Mouse (Mus musculus) midbrain, embryonic 13.5 days (tissue): ENCODE measurements around the gene Eml3. TPM values are rescaled to one million over a fixed set of nuclear protein-coding genes. Genes with fewer than 3 reads are reported as not detected.
"Not testable (repeated sequence)": the region's sequence is repeated elsewhere in the genome, so short reads cannot be mapped to it uniquely, and the experiment has no call there.

Experiments used
- ATAC-seq: fragments of 200-750 bp; cut with Nextera tagmentation; 2 replicates; pipeline ENCODE4 v1.8.0; 2017; ENCODE audit warnings: mild to moderate bottlenecking, moderate TSS enrichment, moderate library complexity
- H3K27ac ChIP-seq: fragments of 300-500 bp; sonication (generic); 2 replicates; pipeline ENCODE4 v1.5.1; 2015; ENCODE audit warnings: inconsistent platforms, mild to moderate bottlenecking, moderate library complexity
- H3K27me3 ChIP-seq: fragments of 300-500 bp; sonication (generic); 2 replicates; pipeline ENCODE4 v1.6.1; 2015; ENCODE audit warnings: mild to moderate bottlenecking, inconsistent platforms
- H3K36me3 ChIP-seq: fragments of 300-500 bp; sonication (generic); 2 replicates; pipeline ENCODE4 v1.6.1; 2015; ENCODE audit warnings: mild to moderate bottlenecking, inconsistent platforms
- H3K4me1 ChIP-seq: fragments of 300-500 bp; sonication (generic); replicated peaks from 2 replicates; pipeline ENCODE4 v1.6.1; 2015; ENCODE audit warnings: inconsistent platforms
- H3K4me2 ChIP-seq: fragments of 300-500 bp; sonication (generic); replicated peaks from 2 replicates; pipeline ENCODE4 v1.6.1; 2015; ENCODE audit warnings: moderate library complexity, mild to moderate bottlenecking, inconsistent platforms
- H3K4me3 ChIP-seq: fragments of 300-500 bp; sonication (generic); replicated peaks from 2 replicates; pipeline ENCODE4 v1.5.1; 2015; ENCODE audit warnings: mild to moderate bottlenecking, inconsistent platforms
- H3K9ac ChIP-seq: fragments of 300-500 bp; sonication (generic); replicated peaks from 2 replicates; pipeline ENCODE4 v1.6.1; 2015; ENCODE audit warnings: mild to moderate bottlenecking, inconsistent platforms
- H3K9me3 ChIP-seq: fragments of 300-500 bp; sonication (generic); 2 replicates; pipeline ENCODE4 v1.6.1; 2016; ENCODE audit warnings: mild to moderate bottlenecking, inconsistent platforms
- WGBS: fragments of 180-500 bp; shearing (Covaris S2); methylation state at CpG from one replicate; pipeline ENCODE4 v1.1.7; 2015; 5-methylcytosine and 5-hydroxymethylcytosine counted together
- polyA plus RNA-seq: library from polyadenylated mRNA; unstranded; fragments of >200 nt; fragmentation: Nextera tagmentation; extraction: Ambion mirVana; gene quantifications from 2 replicates; pipeline ENCODE4 v1.2.1, GENCODE M21; 2015

The Eml3 gene
- polyA plus RNA-seq, 1 experiment from 2014 or later = 9.2 TPM

DNA sequence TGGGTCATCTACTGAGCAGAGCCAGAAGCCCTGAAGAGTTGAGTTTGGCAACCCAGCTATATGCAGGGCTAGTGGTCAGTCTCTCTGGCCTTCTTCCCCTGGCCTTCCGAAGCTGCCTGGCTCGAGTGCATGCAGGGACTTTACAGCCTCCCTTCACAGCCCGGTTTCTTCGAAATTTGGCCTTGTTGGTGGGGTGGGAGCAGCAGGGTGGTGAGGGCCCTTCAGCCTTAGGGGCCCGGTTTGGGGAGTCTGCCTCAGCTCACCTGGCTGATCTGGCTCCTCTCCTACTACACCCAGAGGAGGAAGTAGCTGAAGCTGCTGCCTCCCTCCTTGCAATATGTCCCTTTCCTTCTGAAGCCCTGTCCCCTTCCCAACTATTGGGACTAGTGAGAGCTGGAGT is 33.1 kb upstream of the Eml3 start:
- WGBS = 94% methylated on average over 5 of the region's 5 CpGs
- peaks cover 48% of the 10 kb centered on the region for H3K4me1 ChIP-seq
- not testable (repeated sequence) for ATAC-seq

DNA sequence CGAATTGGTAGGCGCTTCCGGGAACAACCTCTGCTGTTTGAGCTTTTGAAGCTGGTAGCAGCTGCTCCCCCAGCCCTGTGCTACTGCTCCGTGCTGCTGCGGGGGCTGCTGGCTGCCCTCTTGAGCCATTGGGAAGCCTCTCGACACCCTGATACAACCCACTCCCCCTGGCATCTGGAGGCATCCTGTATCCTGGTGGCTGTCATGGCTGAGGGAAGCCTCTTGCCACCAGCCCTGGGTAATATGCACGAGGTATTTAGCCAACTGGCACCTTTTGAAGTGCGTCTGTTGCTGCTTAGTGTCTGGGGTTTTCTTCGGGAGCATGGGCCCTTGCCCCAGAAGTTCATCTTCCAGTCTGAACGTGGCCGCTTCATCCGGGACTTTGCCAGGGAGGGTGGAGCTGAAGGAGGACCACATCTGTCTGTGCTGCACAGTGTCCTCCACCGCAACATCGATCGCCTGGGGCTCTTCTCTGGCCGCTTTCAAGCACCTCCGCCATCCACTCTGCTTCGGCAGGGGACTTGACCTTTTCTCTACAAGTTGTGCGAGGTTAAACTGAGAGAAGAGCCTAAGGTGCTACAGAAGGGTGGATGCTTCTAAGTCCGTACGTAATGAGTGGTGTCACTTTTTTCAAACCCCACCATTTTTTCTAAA is 32.0 kb upstream of the Eml3 start:
- H3K27me3 ChIP-seq, H3K9me3 ChIP-seq: not testable (repeated sequence)
- peak overlapping the region; percentile 97 for H3K9ac ChIP-seq
- ATAC-seq = peak; percentile 66
- WGBS = 26% methylated on average over 21 of the region's 21 CpGs
- peak overlapping the region; percentile 87 for H3K27ac ChIP-seq
- H3K4me1 ChIP-seq = peaks cover 47% of the 10 kb centered on the region
- H3K4me2 ChIP-seq = peak overlapping the region; percentile 89
- peaks cover 30% of the 10 kb centered on the region for H3K36me3 ChIP-seq
- peak overlapping the region; percentile 98 for H3K4me3 ChIP-seq

More for the DNA sequence above, 33.1 kb upstream of the Eml3 start:
- not testable (repeated sequence) for H3K27me3 ChIP-seq, H3K9me3 ChIP-seq, H3K4me2 ChIP-seq, H3K9ac ChIP-seq, H3K27ac ChIP-seq, H3K4me3 ChIP-seq
- H3K36me3 ChIP-seq = peaks cover 23% of the 10 kb centered on the region

DNA sequence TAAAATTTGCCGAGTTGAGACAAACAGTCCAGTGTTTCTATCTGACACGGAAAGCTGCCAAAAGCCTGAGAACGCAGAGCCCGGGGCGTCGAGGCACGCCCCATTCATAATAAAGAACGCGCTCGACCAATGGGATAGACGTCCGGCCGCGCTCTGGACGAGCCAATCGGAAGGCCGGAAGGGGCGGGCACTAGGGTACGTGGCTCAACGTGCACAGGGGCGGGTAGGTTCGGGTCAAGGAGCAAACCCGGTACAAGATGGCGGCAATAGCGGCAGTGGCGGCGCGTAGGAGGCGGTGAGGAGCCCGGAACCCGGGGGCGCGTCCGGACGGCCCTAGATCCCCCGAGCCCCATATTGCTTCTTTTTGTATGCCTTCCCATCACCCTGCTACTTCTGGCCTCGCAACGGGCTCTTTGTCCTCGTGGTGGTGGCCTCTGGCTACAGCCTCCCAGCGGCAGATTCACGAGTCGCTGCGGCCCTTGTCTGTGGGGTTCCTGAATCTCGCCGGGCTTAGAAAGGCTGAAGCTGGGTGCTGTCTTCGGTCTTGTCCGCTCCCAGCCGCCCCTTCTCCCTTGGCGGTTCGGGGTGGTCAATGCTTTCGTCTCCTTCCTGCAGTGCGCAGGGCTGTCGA is 31.4 kb upstream of the Eml3 start, which contains the start of gene Ganab:
Gene Ganab (plus strand): TSS at position 207 of the 631 bp plus-strand sequence.
- peak within 1 kb of the TSS; percentile 98 for H3K4me3 ChIP-seq
- no peaks in the 10 kb centered on the region for H3K27me3 ChIP-seq
- ATAC-seq = peak; percentile 99
- peak within 1 kb of the TSS; percentile 97 for H3K9ac ChIP-seq
- under 1% methylated on average over 53 of the region's 53 CpGs for WGBS
- H3K27ac ChIP-seq = peak within 1 kb of the TSS; percentile 87
- H3K4me1 ChIP-seq = peaks cover 44% of the 10 kb centered on the region
- peaks cover 34% of the 10 kb centered on the region for H3K36me3 ChIP-seq
- no peaks in the 10 kb centered on the region for H3K9me3 ChIP-seq
- H3K4me2 ChIP-seq = peak within 1 kb of the TSS; percentile 89

DNA sequence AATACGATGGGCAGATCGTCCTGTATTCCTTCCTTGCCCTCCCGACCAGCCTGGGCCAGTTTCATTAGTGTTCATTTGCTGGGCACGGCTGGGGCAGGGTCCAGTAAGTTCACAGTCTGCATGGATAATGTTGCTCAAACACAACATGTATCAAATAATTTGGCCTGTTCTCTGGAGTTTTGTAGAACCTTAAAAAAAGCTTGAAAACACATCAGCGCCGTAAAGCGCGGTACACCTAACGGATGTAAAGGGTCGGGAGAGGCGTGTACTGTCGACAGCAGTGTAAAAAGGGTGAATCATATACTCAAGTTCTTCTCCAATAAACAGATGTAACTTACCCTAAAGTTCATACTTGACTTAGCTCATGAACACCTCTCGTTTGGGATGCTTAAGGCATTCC is 30.8 kb upstream of the Eml3 start:
- Histone ChIP-seq H3K9me3 (no peaks in the 10 kb centered on the region), H3K36me3 (peaks cover 40% of the 10 kb centered on the region), H3K4me3 (peak overlapping the region; percentile 98), H3K9ac (peak overlapping the region; percentile 97), H3K27ac (peak overlapping the region; percentile 87), H3K4me2 (peak overlapping the region; percentile 89), H3K27me3 (no peaks in the 10 kb centered on the region), H3K4me1 (peaks cover 39% of the 10 kb centered on the region)
- 21% methylated on average over 13 of the region's 13 CpGs for WGBS
- no peak for ATAC-seq

DNA sequence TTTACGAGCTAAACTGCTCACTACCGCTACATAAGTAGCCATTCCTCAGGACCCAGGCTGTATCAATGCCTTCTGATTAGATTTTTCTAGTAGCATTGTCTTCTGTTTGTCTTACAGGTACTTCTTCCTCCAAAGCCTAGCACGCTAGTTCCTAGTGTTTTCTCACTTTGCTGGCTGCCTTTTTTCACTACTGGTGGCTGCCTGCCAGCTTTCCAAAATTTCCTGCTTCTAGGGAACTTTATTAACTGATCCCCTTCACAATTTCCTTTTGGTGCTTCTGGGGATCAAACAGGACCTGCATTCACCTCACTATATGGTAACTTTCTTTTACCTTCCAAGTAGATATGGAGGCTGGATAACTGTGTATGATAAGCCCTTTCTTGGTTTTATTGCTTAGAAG is 30.3 kb upstream of the Eml3 start:
- Histone ChIP-seq H3K4me3 (peak overlapping the region; percentile 98), H3K4me1 (peaks cover 34% of the 10 kb centered on the region), H3K36me3 (peaks cover 45% of the 10 kb centered on the region), H3K27ac (no peak overlapping the region), H3K9ac (peak overlapping the region; percentile 97), H3K9me3 (no peaks in the 10 kb centered on the region), H3K27me3 (no peaks in the 10 kb centered on the region), H3K4me2 (peak overlapping the region; percentile 89)
- ATAC-seq = no peak
- WGBS = 60% methylated on average over 3 of the region's 3 CpGs

DNA sequence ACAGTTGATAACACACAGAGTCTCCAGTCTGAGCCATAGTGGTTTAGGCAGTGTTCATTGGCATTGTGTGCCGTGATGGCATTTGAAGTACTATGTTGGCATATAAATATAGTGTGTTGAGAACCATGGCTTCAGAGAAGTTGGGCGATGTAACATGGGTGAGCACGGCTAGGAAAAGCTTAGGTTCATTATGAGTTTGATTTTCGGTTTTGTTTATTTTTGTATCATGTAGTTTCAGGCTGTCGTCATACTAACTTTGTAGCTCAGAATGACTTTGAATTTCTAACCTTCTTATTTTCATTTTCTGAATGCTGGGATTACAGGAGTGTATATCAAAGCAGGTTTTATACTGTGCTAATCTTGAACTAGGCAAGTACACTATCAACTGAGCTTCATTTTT is 25.9 kb upstream of the Eml3 start:
- H3K27ac ChIP-seq = no peak overlapping the region
- peaks cover 13% of the 10 kb centered on the region for H3K4me1 ChIP-seq
- H3K4me3 ChIP-seq = no peak overlapping the region
- H3K9ac ChIP-seq = no peak overlapping the region
- H3K36me3 ChIP-seq = peaks cover 62% of the 10 kb centered on the region
- H3K9me3 ChIP-seq = no peaks in the 10 kb centered on the region
- ATAC-seq = no peak
- no peaks in the 10 kb centered on the region for H3K27me3 ChIP-seq
- WGBS = 96% methylated on average over 5 of the region's 5 CpGs
- no peak overlapping the region for H3K4me2 ChIP-seq

DNA sequence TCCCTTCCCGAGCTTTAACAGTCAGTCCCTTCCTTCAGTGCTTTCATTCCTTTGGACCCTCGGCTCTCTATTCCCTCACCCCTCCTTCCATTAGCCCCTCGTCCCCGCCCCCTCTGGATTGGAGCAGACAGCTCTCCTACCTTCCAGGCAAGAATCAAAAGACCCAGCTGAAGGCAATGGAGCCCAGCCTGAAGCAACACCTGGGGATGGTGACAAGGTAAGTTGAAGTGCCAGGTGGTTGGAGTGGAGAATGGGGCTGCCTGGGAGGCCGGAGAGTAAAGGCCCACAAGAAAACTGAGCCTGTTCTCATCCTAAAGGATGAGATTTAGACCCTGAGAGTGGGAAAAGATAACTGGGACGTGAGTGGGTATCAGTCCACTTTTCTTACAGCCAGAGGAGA is 20.8 kb upstream of the Eml3 start:
- Histone ChIP-seq H3K36me3 (peaks cover 96% of the 10 kb centered on the region), H3K27ac (no peak overlapping the region), H3K27me3 (no peaks in the 10 kb centered on the region), H3K4me1 (no peaks in the 10 kb centered on the region), H3K4me2 (no peak overlapping the region), H3K9ac (no peak overlapping the region), H3K9me3 (no peaks in the 10 kb centered on the region), H3K4me3 (no peak overlapping the region)
- WGBS = 91% methylated on average over 6 of the region's 6 CpGs
- ATAC-seq = no peak

DNA sequence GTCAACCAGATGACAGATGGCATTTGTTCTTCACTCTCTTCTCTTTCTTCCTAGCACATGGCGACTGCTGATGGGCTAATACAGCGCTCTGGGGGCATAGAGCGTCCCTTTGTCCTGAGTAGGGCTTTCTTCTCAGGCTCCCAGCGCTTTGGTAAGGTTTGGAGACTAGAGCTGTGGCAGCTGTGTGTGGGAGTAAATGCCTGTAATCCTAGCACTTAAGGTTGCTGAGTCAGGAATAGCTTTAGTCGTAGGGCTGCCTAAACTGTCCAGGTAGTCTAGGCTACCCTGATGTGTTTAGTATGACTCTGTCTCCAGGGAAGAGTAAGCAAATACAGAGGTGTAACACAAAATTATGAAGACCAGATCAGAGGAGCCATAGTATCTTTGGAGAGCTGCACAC is 17.5 kb upstream of the Eml3 start:
- ATAC-seq = no peak
- Histone ChIP-seq H3K9ac (no peak overlapping the region), H3K27me3 (no peaks in the 10 kb centered on the region), H3K27ac (no peak overlapping the region), H3K4me1 (no peaks in the 10 kb centered on the region), H3K9me3 (no peaks in the 10 kb centered on the region), H3K36me3 (peaks cover 100% of the 10 kb centered on the region), H3K4me3 (no peak overlapping the region), H3K4me2 (no peak overlapping the region)
- 95% methylated on average over 5 of the region's 5 CpGs for WGBS

DNA sequence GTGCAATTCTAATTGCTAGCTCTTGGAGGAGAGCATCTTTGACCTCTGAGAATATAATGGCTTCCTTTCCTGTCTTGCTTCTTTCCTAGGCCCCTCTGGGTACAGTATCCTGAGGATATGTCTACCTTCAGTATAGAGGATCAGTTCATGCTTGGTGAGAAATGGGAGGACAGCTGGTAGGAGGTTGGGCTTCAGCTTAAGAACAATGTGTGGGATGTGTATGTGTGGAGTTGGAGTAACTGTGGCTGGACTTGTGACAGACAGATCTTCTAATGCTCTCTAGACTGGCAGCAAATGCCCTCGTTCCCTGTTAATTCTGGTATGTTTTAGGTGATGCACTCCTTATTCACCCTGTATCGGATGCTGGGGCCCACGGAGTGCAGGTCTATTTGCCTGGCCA is 15.1 kb upstream of the Eml3 start:
- Histone ChIP-seq H3K4me3 (no peak overlapping the region), H3K9ac (no peak overlapping the region), H3K4me2 (no peak overlapping the region), H3K27me3 (no peaks in the 10 kb centered on the region), H3K36me3 (peaks cover 79% of the 10 kb centered on the region), H3K9me3 (no peaks in the 10 kb centered on the region), H3K27ac (no peak overlapping the region), H3K4me1 (no peaks in the 10 kb centered on the region)
- 98% methylated on average over 3 of the region's 3 CpGs for WGBS
- ATAC-seq = no peak

DNA sequence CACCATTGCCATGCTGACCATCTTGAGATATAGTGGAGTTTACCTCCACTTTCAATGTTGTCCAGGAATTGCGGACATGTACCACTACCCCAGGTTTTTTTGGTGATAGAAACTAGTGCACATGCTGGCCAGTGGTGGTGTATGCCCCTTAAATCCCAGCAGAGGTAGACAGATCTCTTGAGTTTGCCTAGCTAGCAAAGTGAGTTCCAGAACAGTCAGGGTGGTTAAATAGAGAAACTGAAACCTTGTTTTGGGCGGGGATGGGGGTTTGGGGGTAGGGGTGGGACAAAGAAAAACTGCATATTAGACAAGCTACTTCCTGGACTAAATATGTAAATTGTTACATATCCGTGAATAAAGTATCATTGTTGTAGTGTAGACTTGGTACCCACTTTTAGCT is 10.4 kb upstream of the Eml3 start:
- H3K4me2 ChIP-seq = no peak overlapping the region
- H3K27me3 ChIP-seq = no peaks in the 10 kb centered on the region
- no peak overlapping the region for H3K9ac ChIP-seq
- peaks cover 31% of the 10 kb centered on the region for H3K36me3 ChIP-seq
- H3K27ac ChIP-seq = no peak overlapping the region
- no peak for ATAC-seq
- H3K4me1 ChIP-seq = peaks cover 11% of the 10 kb centered on the region
- WGBS = 93% methylated on average over 3 of the region's 3 CpGs
- H3K9me3 ChIP-seq = no peaks in the 10 kb centered on the region
- H3K4me3 ChIP-seq = no peak overlapping the region

DNA sequence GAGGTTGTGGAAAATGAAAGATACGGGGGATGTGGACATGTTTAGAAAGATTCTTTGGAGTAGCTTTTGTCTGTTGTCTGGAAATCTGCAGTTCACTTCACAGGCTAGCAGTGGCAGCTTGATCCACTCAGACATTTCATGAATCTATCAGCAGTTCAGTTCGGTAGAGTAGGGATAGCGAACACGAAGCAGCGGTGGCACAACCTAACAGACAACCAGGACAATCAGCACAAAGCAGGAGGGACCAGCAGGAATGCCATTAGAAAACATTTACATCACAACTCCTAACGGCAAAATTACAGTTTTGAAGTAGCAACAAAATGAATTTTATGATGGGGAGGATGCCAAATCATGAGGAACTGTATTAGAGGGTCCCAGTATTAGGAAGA is 9.7 kb upstream of the Eml3 start:
- Histone ChIP-seq H3K27ac (peak overlapping the region; percentile 89), H3K4me1 (peaks cover 11% of the 10 kb centered on the region), H3K36me3 (peaks cover 25% of the 10 kb centered on the region), H3K4me3 (peak overlapping the region; percentile 91), H3K4me2 (peak overlapping the region; percentile 87), H3K27me3 (no peaks in the 10 kb centered on the region), H3K9ac (peak overlapping the region; percentile 86; the same call in 1 of the 2 replicates), H3K9me3 (no peaks in the 10 kb centered on the region)
- 73% methylated on average over 6 of the region's 6 CpGs for WGBS
- no peak for ATAC-seq

DNA sequence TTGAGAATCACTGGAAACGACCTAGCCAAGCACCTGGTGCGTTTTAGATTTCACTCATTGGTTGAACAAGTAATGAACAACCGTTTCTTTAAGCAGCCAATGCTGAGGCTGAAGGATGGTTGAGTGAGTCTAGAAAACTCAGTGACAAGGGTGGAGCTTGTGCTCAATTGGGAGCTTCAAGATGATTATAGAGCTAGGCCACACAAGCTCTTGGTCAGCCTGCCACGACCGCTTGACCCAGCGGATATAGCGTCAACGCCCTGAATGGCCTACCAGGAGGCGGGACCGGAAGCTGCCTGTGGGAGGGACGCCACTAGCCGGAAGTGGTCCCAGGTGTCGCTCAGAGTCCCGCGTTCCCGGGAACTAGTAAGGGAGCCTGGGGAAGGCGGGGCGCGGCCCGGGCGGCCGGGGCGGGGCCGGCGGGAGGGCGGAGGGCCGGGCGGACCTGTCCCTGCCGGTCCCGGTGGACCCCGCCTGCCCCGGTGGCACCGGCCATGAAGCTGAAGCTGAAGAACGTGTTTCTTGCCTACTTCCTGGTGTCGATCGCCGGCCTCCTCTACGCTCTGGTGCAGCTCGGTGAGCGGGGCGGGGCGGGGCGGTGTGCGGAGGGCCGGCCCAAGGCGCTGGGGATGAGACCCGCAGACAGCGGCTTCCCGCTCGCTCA is 9.1 kb upstream of the Eml3 start, which contains the start of gene B3gat3:
Gene B3gat3 (plus strand): TSS at position 302 of the 664 bp plus-strand sequence.
- peaks cover 11% of the 10 kb centered on the region for H3K4me1 ChIP-seq
- no peaks in the 10 kb centered on the region for H3K27me3 ChIP-seq
- H3K4me3 ChIP-seq = peak within 1 kb of the TSS; percentile 91
- peaks cover 19% of the 10 kb centered on the region for H3K36me3 ChIP-seq
- peak; percentile 99 for ATAC-seq
- H3K4me2 ChIP-seq = peak within 1 kb of the TSS; percentile 87
- 3% methylated on average over 44 of the region's 50 CpGs for WGBS
- peak within 1 kb of the TSS; percentile 89 for H3K27ac ChIP-seq
- no peaks in the 10 kb centered on the region for H3K9me3 ChIP-seq
- H3K9ac ChIP-seq = peak within 1 kb of the TSS; percentile 86
